ENCODE assay signal across 28 mouse cellular contexts in the genomic region with DNA sequence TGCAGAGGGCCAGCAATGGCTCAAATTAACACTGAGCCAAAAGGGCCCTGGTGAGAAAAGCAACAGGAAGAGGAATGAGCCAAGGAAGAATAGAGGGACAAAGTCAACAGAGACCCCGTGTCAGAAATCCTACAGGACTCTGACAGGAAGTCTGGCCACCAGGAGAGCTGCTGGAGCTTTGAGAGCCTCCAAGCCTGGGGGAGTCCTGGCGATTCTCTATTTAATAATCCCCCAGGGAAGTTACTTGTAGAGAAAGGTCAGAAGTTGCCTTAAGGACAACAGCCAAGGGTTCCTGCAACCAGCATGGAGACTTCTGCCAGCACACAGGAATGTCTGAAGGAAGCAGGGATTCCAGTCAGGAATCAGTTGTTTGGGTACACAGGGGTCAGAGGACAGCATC. TPM values are rescaled to one million over a fixed set of nuclear protein-coding genes. Genes with fewer than 3 reads are reported as not detected.
DNase-seq lines count a peak whose midpoint lies in the region; ATAC-seq lines count a peak whose summit lies in the region.
"Had no signal": no experiment of that assay in that cellular context is flagged by ENCODE, and none has a peak within 500 bp of the region (broad histone marks: within the 10 kb centered on the region; RNA-seq: fewer than 3 reads in every experiment).

No protein-coding gene starts in this region.

- H3K4me1 ChIP-seq in kidney, embryonic 15.5 days = peaks cover 24% of the 10 kb centered on the region
- H3K4me1 ChIP-seq in brown adipose tissue, adult 24 weeks (ENCODE audit: control insufficient read depth, insufficient read depth, insufficient read length, low read length) = peaks cover 12% of the 10 kb centered on the region
- H3K4me1 ChIP-seq: liver, embryonic 15.5 days; midbrain, embryonic 15.5 days; neural tube, embryonic 12.5 days had no signal

- no peak overlapping the region for H3K4me3 ChIP-seq in kidney, embryonic 15.5 days (replicated peaks)
- no peak overlapping the region for H3K4me3 ChIP-seq in brown adipose tissue, adult 24 weeks (ENCODE audit: insufficient read depth, low read depth, low read length)
- H3K4me3 ChIP-seq: liver, embryonic 15.5 days; lung, embryonic 15.5 days; midbrain, embryonic 15.5 days; neural tube, embryonic 12.5 days had no signal

- H3K36me3 ChIP-seq in kidney, embryonic 15.5 days = no peaks in the 10 kb centered on the region
- H3K36me3 ChIP-seq: liver, embryonic 15.5 days; lung, embryonic 15.5 days; midbrain, embryonic 15.5 days; neural tube, embryonic 12.5 days had no signal

- no peak overlapping the region for H3K27ac ChIP-seq in kidney, embryonic 15.5 days
- H3K27ac ChIP-seq in brown adipose tissue, adult 24 weeks (replicated peaks; ENCODE audit: low read depth, low read length) = peak overlapping the region; percentile 73
- H3K27ac ChIP-seq: hindbrain, embryonic 14.5 days; liver, embryonic 15.5 days; lung, embryonic 15.5 days; macrophage; midbrain, embryonic 15.5 days; neural tube, embryonic 12.5 days had no signal

- peak; percentile 17 for DNase-seq in gastrocnemius, postnatal 25 days
- DNase-seq in gastrocnemius, postnatal 36 days = no peak
- DNase-seq in kidney, adult 11 months = peak; percentile 27
- DNase-seq in NIH3T3 (ENCODE audit: low read depth) = peak; percentile 37
- DNase-seq in cerebellum, postnatal 25 days = no peak
- DNase-seq: cerebellum, adult 18-20 months; kidney, adult 9 months; layer of hippocampus, adult 9-11 months; right cerebral cortex, postnatal 14 days; spleen, adult 18-20 months had no signal

- intact Hi-C loops in gastrocnemius, postnatal 36 days (cut with DNase I) = no loop called here

- no peak overlapping the region for H3K4me2 ChIP-seq in kidney, embryonic 15.5 days
- H3K4me2 ChIP-seq: hindbrain, embryonic 14.5 days; liver, embryonic 15.5 days; lung, embryonic 15.5 days; midbrain, embryonic 15.5 days; neural tube, embryonic 12.5 days had no signal

- 17% methylated on average over 2 of the region's 2 CpGs for WGBS in kidney, embryonic 15.5 days

- H3K9me3 ChIP-seq in kidney, embryonic 15.5 days (replicated peaks) = no peaks in the 10 kb centered on the region
- H3K9me3 ChIP-seq: liver, embryonic 15.5 days; lung, embryonic 15.5 days; midbrain, embryonic 15.5 days; neural tube, embryonic 12.5 days had no signal

- ATAC-seq in kidney, embryonic 15.5 days (replicated peaks; ENCODE audit: low FRiP score) = no peak
- ATAC-seq: forebrain, embryonic 16.5 days; midbrain, embryonic 15.5 days had no signal

- no peak overlapping the region for H3K9ac ChIP-seq in kidney, embryonic 15.5 days
- H3K9ac ChIP-seq: hindbrain, embryonic 14.5 days; liver, embryonic 15.5 days; lung, embryonic 15.5 days; midbrain, embryonic 15.5 days; neural tube, embryonic 12.5 days had no signal

- no peaks in the 10 kb centered on the region for H3K27me3 ChIP-seq in kidney, embryonic 15.5 days
- H3K27me3 ChIP-seq: liver, embryonic 15.5 days; lung, embryonic 15.5 days; midbrain, embryonic 15.5 days; neural tube, embryonic 12.5 days had no signal

RNA-seq across cellular contexts. Expression of a gene that starts 30.0 kb away (rescaled TPM):
- not detected for total RNA-seq in gastrocnemius, postnatal 25 days (2021)
- not detected for total RNA-seq in gastrocnemius, postnatal 36 days (2021)
- polyA plus RNA-seq in kidney, embryonic 15.5 days (2015; fragmentation: Nextera tagmentation; extraction: Ambion mirVana) = not detected in 2 replicates
- not detected in 2 replicates for polyA plus RNA-seq in brown adipose tissue, adult 24 weeks (2012; ENCODE audit: insufficient read depth, insufficient read length, missing spikeins)
- total RNA-seq: common myeloid progenitor, adult 5-6 weeks; granulocyte monocyte progenitor cell, adult 5-6 weeks; left cerebral cortex, adult 18-20 months; left cerebral cortex, postnatal 25 days had no signal
- polyA plus RNA-seq: forebrain, embryonic 16.5 days; heart, postnatal 0 days; hindbrain, embryonic 14.5 days; intestine, embryonic 14.5 days; large intestine, adult 2 months; limb, embryonic 14.5 days; liver, embryonic 15.5 days; lung, embryonic 15.5 days; macrophage; midbrain, embryonic 15.5 days; neural tube, embryonic 12.5 days; thymus, postnatal 0 days had no signal

Comparison
In these comparisons a context has a peak if more than half of its experiments do, and no peak if none do; other contexts are left out.
1. DNase-seq: peak in gastrocnemius, postnatal 25 days (single experiment), kidney, adult 11 months (single experiment) and NIH3T3 (single experiment); none in gastrocnemius, postnatal 36 days (0 of 2) and cerebellum, postnatal 25 days (0 of 2).